Comparison of ENCODE assay signal across 8 mouse cellular contexts in genomic region chr9:124441681-124442532, GRCm38 (mm10). TPM values are rescaled to one million over a fixed set of nuclear protein-coding genes. Genes with fewer than 3 reads are reported as not detected.
DNase-seq lines count a peak whose midpoint lies in the region; ATAC-seq and TF ChIP-seq lines count a peak whose summit lies in the region.

No protein-coding gene starts in this region.

- no peaks in the 10 kb centered on the region for H3K4me1 ChIP-seq in forebrain, embryonic 11.5 days (replicated peaks; ENCODE audit: control insufficient read depth, insufficient read depth, low read length)
- H3K4me1 ChIP-seq in forebrain, embryonic 13.5 days = no peaks in the 10 kb centered on the region
- no peaks in the 10 kb centered on the region for H3K4me1 ChIP-seq in thymus, adult 2 months (replicated peaks; ENCODE audit: control insufficient read depth, insufficient read depth, low read length)
- no peaks in the 10 kb centered on the region for H3K4me1 ChIP-seq in forebrain, embryonic 12.5 days
- no peaks in the 10 kb centered on the region for H3K4me1 ChIP-seq in limb, embryonic 14.5 days (ENCODE audit: control insufficient read depth, insufficient read depth, low read length)
- H3K4me1 ChIP-seq in stomach, postnatal 0 days (replicated peaks; ENCODE audit: control insufficient read depth, insufficient read depth) = no peaks in the 10 kb centered on the region

- no peak for TF ChIP-seq EP300 in stomach, postnatal 0 days (optimal IDR thresholded peaks at IDR 0.05)

- 0 out of 2 replicates have a peak, but pooled peaks have one; percentile 25 for ATAC-seq in forebrain, embryonic 11.5 days (replicated peaks; ENCODE audit: low FRiP score)
- ATAC-seq in forebrain, embryonic 13.5 days = no peak
- peak; percentile 36; the same call in 1 of the 2 replicates for ATAC-seq in forebrain, embryonic 12.5 days (ENCODE audit: low FRiP score)
- peak; percentile 35; the same call in 1 of the 2 replicates for ATAC-seq in limb, embryonic 14.5 days (ENCODE audit: low FRiP score, low read depth)
- ATAC-seq in stomach, postnatal 0 days (ENCODE audit: low FRiP score, low TSS enrichment) = peak; percentile 31

- no peak overlapping the region for H3K4me3 ChIP-seq in forebrain, embryonic 11.5 days (ENCODE audit: low read depth, low read length)
- H3K4me3 ChIP-seq in forebrain, embryonic 13.5 days = no peak overlapping the region
- H3K4me3 ChIP-seq in thymus, adult 2 months (ENCODE audit: control insufficient read depth, insufficient read depth, low read length) = no peak overlapping the region
- H3K4me3 ChIP-seq in forebrain, embryonic 12.5 days (replicated peaks) = no peak overlapping the region; the same call in 1 of the 2 replicates
- no peak overlapping the region for H3K4me3 ChIP-seq in limb, embryonic 14.5 days (replicated peaks; ENCODE audit: low read length)
- no peak overlapping the region for H3K4me3 ChIP-seq in stomach, postnatal 0 days (ENCODE audit: low read depth, low read length)

- peaks cover 14% of the 10 kb centered on the region for H3K9me3 ChIP-seq in forebrain, embryonic 11.5 days (ENCODE audit: control insufficient read depth, low read length)
- peaks cover 34% of the 10 kb centered on the region for H3K9me3 ChIP-seq in forebrain, embryonic 13.5 days (replicated peaks)
- H3K9me3 ChIP-seq in forebrain, embryonic 12.5 days = peaks cover 34% of the 10 kb centered on the region
- peaks cover 36% of the 10 kb centered on the region for H3K9me3 ChIP-seq in limb, embryonic 14.5 days (ENCODE audit: control insufficient read depth, low read length)
- H3K9me3 ChIP-seq in stomach, postnatal 0 days (ENCODE audit: control insufficient read depth, low read length) = peaks cover 13% of the 10 kb centered on the region

- H3K36me3 ChIP-seq in forebrain, embryonic 11.5 days (ENCODE audit: control insufficient read depth, insufficient read depth, low read length) = peaks cover 33% of the 10 kb centered on the region
- H3K36me3 ChIP-seq in forebrain, embryonic 13.5 days (ENCODE audit: poor library complexity, severe bottlenecking) = peaks cover 38% of the 10 kb centered on the region
- H3K36me3 ChIP-seq in thymus, adult 2 months (ENCODE audit: control insufficient read depth, insufficient read depth, low read length) = peaks cover 14% of the 10 kb centered on the region
- peaks cover 36% of the 10 kb centered on the region for H3K36me3 ChIP-seq in forebrain, embryonic 12.5 days (replicated peaks)
- peaks cover 37% of the 10 kb centered on the region for H3K36me3 ChIP-seq in limb, embryonic 14.5 days (ENCODE audit: control insufficient read depth, insufficient read depth, low read length)
- H3K36me3 ChIP-seq in stomach, postnatal 0 days (ENCODE audit: control insufficient read depth, insufficient read depth, low read length) = peaks cover 12% of the 10 kb centered on the region

- 98% methylated on average over 45 of the region's 45 CpGs for WGBS in forebrain, embryonic 11.5 days
- WGBS in forebrain, embryonic 13.5 days = 98% methylated on average over 45 of the region's 45 CpGs
- WGBS in thymus, adult 2 months = 99% methylated on average over 45 of the region's 45 CpGs
- 98% methylated on average over 45 of the region's 45 CpGs for WGBS in forebrain, embryonic 12.5 days
- WGBS in limb, embryonic 14.5 days = 98% methylated on average over 45 of the region's 45 CpGs
- WGBS in stomach, postnatal 0 days = 99% methylated on average over 43 of the region's 45 CpGs

- no peak for TF ChIP-seq CTCF in thymus, adult 2 months (IDR thresholded peaks at IDR 0.05; ENCODE audit: borderline replicate concordance, control insufficient read depth, extremely low read depth, insufficient read depth, low read length, poor library complexity)
- no peak for TF ChIP-seq CTCF in stomach, postnatal 0 days (IDR thresholded peaks at IDR 0.05; ENCODE audit: low read depth)

- H3K27ac ChIP-seq in forebrain, embryonic 11.5 days (ENCODE audit: low read depth, low read length) = no peak overlapping the region
- H3K27ac ChIP-seq in forebrain, embryonic 13.5 days = no peak overlapping the region
- no peak overlapping the region for H3K27ac ChIP-seq in thymus, adult 2 months (ENCODE audit: control insufficient read depth, insufficient read depth, low read length)
- H3K27ac ChIP-seq in forebrain, embryonic 12.5 days = no peak overlapping the region
- no peak overlapping the region for H3K27ac ChIP-seq in limb, embryonic 14.5 days (replicated peaks; ENCODE audit: low read depth, low read length)
- no peak overlapping the region for H3K27ac ChIP-seq in stomach, postnatal 0 days (replicated peaks)

- no peaks in the 10 kb centered on the region for H3K27me3 ChIP-seq in forebrain, embryonic 11.5 days (ENCODE audit: control insufficient read depth, insufficient read depth, low read length)
- H3K27me3 ChIP-seq in forebrain, embryonic 13.5 days = no peaks in the 10 kb centered on the region
- H3K27me3 ChIP-seq in thymus, adult 2 months (ENCODE audit: control insufficient read depth, insufficient read depth, low read length) = no peaks in the 10 kb centered on the region
- no peaks in the 10 kb centered on the region for H3K27me3 ChIP-seq in forebrain, embryonic 12.5 days
- no peaks in the 10 kb centered on the region for H3K27me3 ChIP-seq in limb, embryonic 14.5 days (ENCODE audit: control insufficient read depth, insufficient read depth, low read length)
- H3K27me3 ChIP-seq in stomach, postnatal 0 days (ENCODE audit: control insufficient read depth, insufficient read depth, low read length) = no peaks in the 10 kb centered on the region

- H3K9ac ChIP-seq in forebrain, embryonic 11.5 days (ENCODE audit: low read length) = no peak overlapping the region
- no peak overlapping the region for H3K9ac ChIP-seq in forebrain, embryonic 13.5 days
- H3K9ac ChIP-seq in forebrain, embryonic 12.5 days = no peak overlapping the region
- H3K9ac ChIP-seq in limb, embryonic 14.5 days (ENCODE audit: low read depth, low read length, severe bottlenecking) = no peak overlapping the region
- H3K9ac ChIP-seq in stomach, postnatal 0 days (ENCODE audit: low read length) = no peak overlapping the region

- no peak for TF ChIP-seq POLR2A in thymus, adult 2 months (IDR thresholded peaks at IDR 0.05; ENCODE audit: control insufficient read depth, extremely low read depth, insufficient read depth, low read length, poor library complexity)
- TF ChIP-seq POLR2A in limb, embryonic 14.5 days (IDR thresholded peaks at IDR 0.05; ENCODE audit: borderline replicate concordance, extremely low read depth, insufficient read depth, insufficient read length) = no peak

- no peak overlapping the region for H3K4me2 ChIP-seq in forebrain, embryonic 11.5 days (ENCODE audit: low read depth, low read length, severe bottlenecking)
- no peak overlapping the region for H3K4me2 ChIP-seq in forebrain, embryonic 13.5 days
- no peak overlapping the region for H3K4me2 ChIP-seq in forebrain, embryonic 12.5 days
- no peak overlapping the region for H3K4me2 ChIP-seq in limb, embryonic 14.5 days (replicated peaks; ENCODE audit: low read depth, low read length, severe bottlenecking)
- no peak overlapping the region for H3K4me2 ChIP-seq in stomach, postnatal 0 days (replicated peaks; ENCODE audit: low read depth)

- DNase-seq in forebrain, embryonic 11.5 days (ENCODE audit: low spot score) = peak; percentile 74
- peak; percentile 13 for DNase-seq in thymus, adult 2 months
- DNase-seq in thymus, postnatal 25 days = no peak
- peak; percentile 6 to 11 for DNase-seq in kidney, adult 8-10 months
- DNase-seq in limb, embryonic 14.5 days (ENCODE audit: low spot score) = no peak
- DNase-seq in stomach, postnatal 0 days (ENCODE audit: low spot score) = peak; percentile 38

RNA-seq across cellular contexts. Expression of gene Ppp2r3d, which starts 34.8 kb away (rescaled TPM):
- polyA plus RNA-seq in forebrain, embryonic 11.5 days (2014; fragmentation: Nextera tagmentation; extraction: Ambion mirVana) = 163 TPM in 2 replicates
- 132 and 136 TPM in 2 replicates for polyA plus RNA-seq in forebrain, embryonic 13.5 days (2015; fragmentation: Nextera tagmentation; extraction: Ambion mirVana)
- polyA plus RNA-seq in thymus, adult 2 months (2012; rRNA removed) = 497 and 584 TPM in 2 replicates
- 160 and 163 TPM in 2 replicates for polyA plus RNA-seq in forebrain, embryonic 12.5 days (2016; fragmentation: Nextera tagmentation; extraction: Ambion mirVana)
- polyA plus RNA-seq in limb, embryonic 14.5 days (2012; rRNA removed) = 301 and 417 TPM in 2 replicates
- 119 and 129 TPM in 2 replicates for polyA plus RNA-seq in limb, embryonic 14.5 days (2014; fragmentation: Nextera tagmentation; extraction: Ambion mirVana)
- polyA plus RNA-seq in stomach, postnatal 0 days (2015; fragmentation: Nextera tagmentation; extraction: Ambion mirVana) = 78.9 and 88.2 TPM in 2 replicates

RNA-seq across cellular contexts. Expression of gene Gm21836, which starts 51.7 kb away (rescaled TPM):
- not detected in 2 replicates for polyA plus RNA-seq in forebrain, embryonic 11.5 days (2014; fragmentation: Nextera tagmentation; extraction: Ambion mirVana)
- polyA plus RNA-seq in forebrain, embryonic 13.5 days (2015; fragmentation: Nextera tagmentation; extraction: Ambion mirVana) = not detected in 2 replicates
- polyA plus RNA-seq in thymus, adult 2 months (2012; rRNA removed) = not detected in 2 replicates
- not detected in 2 replicates for polyA plus RNA-seq in forebrain, embryonic 12.5 days (2016; fragmentation: Nextera tagmentation; extraction: Ambion mirVana)
- polyA plus RNA-seq in limb, embryonic 14.5 days (2012; rRNA removed) = not detected in 2 replicates
- not detected in 2 replicates for polyA plus RNA-seq in limb, embryonic 14.5 days (2014; fragmentation: Nextera tagmentation; extraction: Ambion mirVana)
- polyA plus RNA-seq in stomach, postnatal 0 days (2015; fragmentation: Nextera tagmentation; extraction: Ambion mirVana) = not detected in 2 replicates

Comparison
In these comparisons a context has a peak if more than half of its experiments do, and no peak if none do; other contexts are left out.
1. DNase-seq: peak in forebrain, embryonic 11.5 days (single experiment), thymus, adult 2 months (single experiment), kidney, adult 8-10 months (2 of 2) and stomach, postnatal 0 days (single experiment); none in thymus, postnatal 25 days (single experiment) and limb, embryonic 14.5 days (single experiment).